Mouse (Mus musculus): Measurements from ENCODE around the gene Atl3. TPM values are rescaled to one million over a fixed set of nuclear protein-coding genes. Genes with fewer than 3 reads are reported as not detected.

The Atl3 gene
- polyA plus RNA-seq, 2 experiments, result 7.3 to 7.5 TPM

DNA sequence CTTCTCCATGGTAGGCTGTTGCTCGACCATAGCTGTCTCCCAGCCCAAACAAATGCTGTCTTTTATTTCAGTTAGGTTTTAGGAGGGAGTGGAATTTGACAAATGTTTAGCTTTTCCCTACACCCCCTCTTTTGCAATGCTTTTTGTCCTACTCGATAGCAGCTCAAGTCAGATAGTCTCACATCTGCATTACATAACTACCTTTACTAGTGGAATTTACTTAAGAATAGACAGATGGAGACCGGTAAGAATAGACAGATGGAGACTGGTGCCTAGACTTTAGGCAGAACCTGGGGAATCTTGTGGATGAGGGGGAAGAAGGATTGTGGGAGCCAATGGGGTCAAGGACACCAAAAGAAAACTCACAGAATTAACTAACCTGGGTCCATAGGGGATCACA is 89.8 kb downstream of the Atl3 start:
- no peaks in the 10 kb centered on the region; the same call in 1 of the 2 replicates for H3K36me3 ChIP-seq (replicated peaks; ENCODE audit: control insufficient read depth, insufficient read depth, low read depth)
- H3K4me1 ChIP-seq (replicated peaks; ENCODE audit: control insufficient read depth in 2 of 2, insufficient read depth in 2 of 2, low read length in 1 of 2), result peaks cover 0 to 2% of the 10 kb centered on the region in 2 experiments; a peak in 2 of 4 replicates
- WGBS (ENCODE audit: insufficient replicate concordance), result 61% methylated on average over 3 of the region's 3 CpGs
- no peak overlapping the region for H3K27ac ChIP-seq
- no peak for ATAC-seq (ENCODE audit: insufficient read depth)
- no peak overlapping the region for H3K4me2 ChIP-seq (ENCODE audit: low read depth)
- H3K27me3 ChIP-seq (ENCODE audit: control insufficient read depth, insufficient read depth, low read length), result no peaks in the 10 kb centered on the region
- no peak for DNase-seq (ENCODE audit: low read depth in 3 of 3, low spot score in 3 of 3)
- no peaks in the 10 kb centered on the region for H3K9me3 ChIP-seq (ENCODE audit: control insufficient read depth, low read length)
- H3K4me3 ChIP-seq (ENCODE audit: insufficient read depth in 1 of 2, low read depth in 2 of 2, low read length in 2 of 2), result no peak overlapping the region
- no peak overlapping the region for H3K9ac ChIP-seq (replicated peaks)
- no peak for TF ChIP-seq EP300 (IDR thresholded peaks at IDR 0.05; ENCODE audit: low read depth)
- no peak for TF ChIP-seq CTCF (IDR thresholded peaks at IDR 0.05; ENCODE audit: low read depth)

DNA sequence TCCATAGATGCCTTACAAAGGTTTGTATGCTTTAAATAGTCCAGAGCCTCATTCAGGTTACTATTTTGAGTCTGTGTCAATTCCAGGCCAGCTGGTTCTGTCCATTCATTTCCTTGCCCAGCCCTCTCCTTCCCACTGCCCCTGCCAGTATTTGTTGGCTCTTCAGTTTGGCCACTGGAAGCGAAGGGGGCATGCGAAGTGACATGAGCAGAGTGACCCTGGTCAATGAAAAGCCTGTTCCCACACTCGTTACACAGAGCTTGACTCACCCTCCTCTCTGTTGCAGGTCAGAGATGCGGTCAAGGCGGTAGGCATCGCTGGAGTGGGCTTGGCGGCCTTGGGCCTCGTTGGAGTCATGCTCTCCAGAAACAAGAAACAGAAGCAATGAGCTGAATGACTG is 91.4 kb downstream of the Atl3 start:
- ATAC-seq (ENCODE audit: insufficient read depth), result no peak
- Histone ChIP-seq H3K27ac (no peak overlapping the region), H3K36me3 (replicated peaks; ENCODE audit: control insufficient read depth, insufficient read depth, low read depth) (no peaks in the 10 kb centered on the region; the same call in 1 of the 2 replicates), H3K9ac (replicated peaks) (no peak overlapping the region), H3K9me3 (ENCODE audit: control insufficient read depth, low read length) (no peaks in the 10 kb centered on the region), H3K4me2 (ENCODE audit: low read depth) (no peak overlapping the region), H3K4me3 (ENCODE audit: insufficient read depth in 1 of 2, low read depth in 2 of 2, low read length in 2 of 2) (no peak overlapping the region), H3K4me1 (replicated peaks; ENCODE audit: control insufficient read depth in 2 of 2, insufficient read depth in 2 of 2, low read length in 1 of 2) (peaks cover 0 to 2% of the 10 kb centered on the region in 2 experiments; a peak in 2 of 4 replicates), H3K27me3 (ENCODE audit: control insufficient read depth, insufficient read depth, low read length) (no peaks in the 10 kb centered on the region)
- TF ChIP-seq EP300 (IDR thresholded peaks at IDR 0.05; ENCODE audit: low read depth), result no peak
- TF ChIP-seq CTCF (IDR thresholded peaks at IDR 0.05; ENCODE audit: low read depth), result no peak
- DNase-seq (ENCODE audit: low read depth in 3 of 3, low spot score in 3 of 3), result no peak
- WGBS (ENCODE audit: insufficient replicate concordance), result 84% methylated on average over 8 of the region's 8 CpGs

DNA sequence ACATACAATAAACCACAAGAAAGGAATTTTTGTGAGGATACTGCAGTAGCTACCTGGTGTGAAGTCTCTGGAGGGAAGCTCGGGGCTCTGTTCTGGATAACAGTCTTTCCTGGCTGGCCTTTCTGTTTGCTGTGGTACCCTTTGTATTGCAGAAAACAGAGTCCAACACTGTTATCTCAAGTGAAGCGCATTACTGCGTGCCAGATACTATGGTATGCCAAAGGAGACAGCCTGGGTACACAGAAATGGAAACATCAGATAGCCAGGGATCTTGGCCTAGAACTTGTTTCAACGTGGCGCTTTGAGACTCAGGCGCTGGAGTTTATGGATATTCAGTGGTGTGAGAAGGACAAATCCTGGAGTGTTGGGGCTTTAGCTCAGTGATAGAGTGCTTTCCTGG is 91.9 kb downstream of the Atl3 start:
- DNase-seq (ENCODE audit: low read depth in 3 of 3, low spot score in 3 of 3) (no peak), ATAC-seq (ENCODE audit: insufficient read depth) (no peak)
- Histone ChIP-seq H3K36me3 (replicated peaks; ENCODE audit: control insufficient read depth, insufficient read depth, low read depth) (no peaks in the 10 kb centered on the region), H3K9me3 (ENCODE audit: control insufficient read depth, low read length) (no peaks in the 10 kb centered on the region), H3K4me2 (ENCODE audit: low read depth) (no peak overlapping the region), H3K9ac (replicated peaks) (no peak overlapping the region), H3K4me1 (replicated peaks; ENCODE audit: control insufficient read depth in 2 of 2, insufficient read depth in 2 of 2, low read length in 1 of 2) (no peaks in the 10 kb centered on the region; a peak in 2 of 4 replicates), H3K27ac (no peak overlapping the region), H3K27me3 (ENCODE audit: control insufficient read depth, insufficient read depth, low read length) (no peaks in the 10 kb centered on the region), H3K4me3 (ENCODE audit: insufficient read depth in 1 of 2, low read depth in 2 of 2, low read length in 2 of 2) (no peak overlapping the region)
- TF ChIP-seq EP300 (IDR thresholded peaks at IDR 0.05; ENCODE audit: low read depth) (no peak), CTCF (IDR thresholded peaks at IDR 0.05; ENCODE audit: low read depth) (no peak)
- 80% methylated on average over 6 of the region's 6 CpGs for WGBS (ENCODE audit: insufficient replicate concordance)

Other genes with a start within 250 kb of the Atl3 start
- 1.7 and 2.0 TPM in 2 replicates for gene Rcor2, start 226.7 kb upstream of the Atl3 start, polyA plus RNA-seq (2012; rRNA removed)
- gene Rcor2, start 226.7 kb upstream of the Atl3 start, polyA plus RNA-seq (2014; fragmentation: Nextera tagmentation; extraction: Ambion mirVana), result 0.36 and 0.58 TPM in 2 replicates
- gene Mark2, start 152.2 kb upstream of the Atl3 start, polyA plus RNA-seq (2012; rRNA removed), result 14.2 and 17.4 TPM in 2 replicates
- 14.3 and 18.9 TPM in 2 replicates for gene Mark2, start 152.2 kb upstream of the Atl3 start, polyA plus RNA-seq (2014; fragmentation: Nextera tagmentation; extraction: Ambion mirVana)
- 2.5 and 2.9 TPM in 2 replicates for gene Spindoc, start 111.0 kb upstream of the Atl3 start, polyA plus RNA-seq (2012; rRNA removed)
- gene Spindoc, start 111.0 kb upstream of the Atl3 start, polyA plus RNA-seq (2014; fragmentation: Nextera tagmentation; extraction: Ambion mirVana), result 2.2 and 2.6 TPM in 2 replicates
- 5.6 and 6.3 TPM in 2 replicates for gene 2700081O15Rik, start 76.4 kb upstream of the Atl3 start, polyA plus RNA-seq (2012; rRNA removed)
- 0.86 and 1.2 TPM in 2 replicates for gene 2700081O15Rik, start 76.4 kb upstream of the Atl3 start, polyA plus RNA-seq (2014; fragmentation: Nextera tagmentation; extraction: Ambion mirVana)
- gene Rtn3, start 10.8 kb upstream of the Atl3 start, polyA plus RNA-seq (2012; rRNA removed), result 35.3 and 45.1 TPM in 2 replicates
- gene Rtn3, start 10.8 kb upstream of the Atl3 start, polyA plus RNA-seq (2014; fragmentation: Nextera tagmentation; extraction: Ambion mirVana), result 52.5 and 58.0 TPM in 2 replicates
- gene Pla2g16, start 63.4 kb downstream of the Atl3 start, polyA plus RNA-seq (2012; rRNA removed), result 12.4 and 22.5 TPM in 2 replicates
- 30.5 and 36.5 TPM in 2 replicates for gene Pla2g16, start 63.4 kb downstream of the Atl3 start, polyA plus RNA-seq (2014; fragmentation: Nextera tagmentation; extraction: Ambion mirVana)
- 0.01 TPM in 1 of 2 replicates, not detected in the other for gene Lgals12, start 113.2 kb downstream of the Atl3 start, polyA plus RNA-seq (2012; rRNA removed)
- gene Lgals12, start 113.2 kb downstream of the Atl3 start, polyA plus RNA-seq (2014; fragmentation: Nextera tagmentation; extraction: Ambion mirVana), result not detected in 2 replicates
- gene Hrasls5, start 118.5 kb downstream of the Atl3 start, polyA plus RNA-seq (2012; rRNA removed), result 0.04 TPM in 1 of 2 replicates, not detected in the other
- gene Hrasls5, start 118.5 kb downstream of the Atl3 start, polyA plus RNA-seq (2014; fragmentation: Nextera tagmentation; extraction: Ambion mirVana), result not detected in 2 replicates
- gene Slc22a19, start 217.3 kb downstream of the Atl3 start, polyA plus RNA-seq (2012; rRNA removed), result not detected in 2 replicates
- not detected in 2 replicates for gene Slc22a19, start 217.3 kb downstream of the Atl3 start, polyA plus RNA-seq (2014; fragmentation: Nextera tagmentation; extraction: Ambion mirVana)